Mouse (Mus musculus) small intestine, adult 2 months (tissue): ENCODE results near the gene Zdhhc5.

Experiments used
- CTCF ChIP-seq: fragments of 200-500 bp; IDR thresholded peaks from 2 replicates; pipeline ENCODE4 v1.5.1; 2012; ENCODE audit warnings: low read depth, mild to moderate bottlenecking, control low read depth, inconsistent platforms, low read length, moderate library complexity, mixed read lengths; ENCODE audit not compliant: insufficient replicate concordance, insufficient read length; ENCODE audit errors: extremely low read depth
- POLR2A ChIP-seq: fragments of 200-500 bp; IDR thresholded peaks from 2 replicates; pipeline ENCODE4 v1.6.1; 2012; ENCODE audit warnings: low read depth, mild to moderate bottlenecking, control low read depth, inconsistent platforms, low read length, moderate library complexity

GRCm38 (mm10) chr2:84666081-84666480 is 48.9 kb downstream of the Zdhhc5 start:
- TF ChIP-seq POLR2A: no peak
- TF ChIP-seq CTCF: no peak
